Mouse (Mus musculus) liver, postnatal 0 days (tissue): ENCODE results near the gene Ift43.

Experiments used
- CTCF ChIP-seq: sonication (generic); IDR thresholded peaks from 2 replicates; pipeline ENCODE4 v1.5.1; 2016; ENCODE audit warnings: antibody characterized with exemption, low read depth
- EP300 ChIP-seq: IDR thresholded peaks from 2 replicates; pipeline ENCODE4 v1.6.1; 2016; ENCODE audit warnings: antibody characterized with exemption, low read depth, mild to moderate bottlenecking

GRCm38 (mm10) chr12:86211099-86211520 is 128.8 kb downstream of the Ift43 start:
- no peak for TF ChIP-seq CTCF
- TF ChIP-seq EP300: no peak
